Mouse (Mus musculus): Measurements from ENCODE around the gene Cerkl.

- TF ChIP-seq CTCF (IDR thresholded peaks at IDR 0.05; ENCODE audit: low read depth, low read length) = no peak
- no peak for TF ChIP-seq TAL1 (conservative IDR thresholded peaks at IDR 0.05; ENCODE audit: low read depth, low read length)
- TF ChIP-seq GATA1 (IDR thresholded peaks at IDR 0.05; ENCODE audit: borderline replicate concordance, low read length) = no peak
- no peak for TF ChIP-seq POLR2AphosphoS5 (IDR thresholded peaks at IDR 0.05; ENCODE audit: insufficient replicate concordance, low read depth, low read length)
- no peak for TF ChIP-seq GATA2 (IDR thresholded peaks at IDR 0.05; ENCODE audit: borderline replicate concordance, low read depth, low read length)
These were observed 28.6 kb downstream of the Cerkl start for GRCm38 (mm10) chr2:79428022-79428421.

Measured in G1E (cell line).